Mouse (Mus musculus) heart, adult 9 months (tissue): ENCODE data around the gene Arl4a.

Source experiments
- DNase-seq, 2 experiments: peaks; one replicate each; pipeline ENCODE4 v3.0.0; 2022; ENCODE audit warnings: low spot score in 2 of 2

The Arl4a gene

DNA sequence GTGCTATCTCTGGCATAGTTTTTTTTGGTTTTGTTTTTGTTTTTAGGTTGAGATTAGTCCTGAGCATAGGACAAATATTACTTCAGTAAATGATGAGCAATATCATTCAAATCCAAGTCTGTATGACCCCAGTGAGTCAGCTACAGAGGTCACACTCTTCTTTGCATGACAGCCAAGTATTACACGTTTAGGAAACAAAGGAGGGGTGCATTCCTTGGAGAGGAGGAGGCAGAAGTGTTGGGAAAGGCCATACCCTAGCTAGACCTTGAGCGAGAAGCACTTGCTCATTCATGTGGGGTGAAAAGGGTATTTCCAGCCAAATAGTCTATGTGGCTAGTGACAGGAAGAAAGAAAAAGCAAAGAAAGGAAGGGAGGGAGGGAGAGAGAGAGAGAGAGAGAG is 28.0 kb downstream of the Arl4a start:
- no peak for DNase-seq

DNA sequence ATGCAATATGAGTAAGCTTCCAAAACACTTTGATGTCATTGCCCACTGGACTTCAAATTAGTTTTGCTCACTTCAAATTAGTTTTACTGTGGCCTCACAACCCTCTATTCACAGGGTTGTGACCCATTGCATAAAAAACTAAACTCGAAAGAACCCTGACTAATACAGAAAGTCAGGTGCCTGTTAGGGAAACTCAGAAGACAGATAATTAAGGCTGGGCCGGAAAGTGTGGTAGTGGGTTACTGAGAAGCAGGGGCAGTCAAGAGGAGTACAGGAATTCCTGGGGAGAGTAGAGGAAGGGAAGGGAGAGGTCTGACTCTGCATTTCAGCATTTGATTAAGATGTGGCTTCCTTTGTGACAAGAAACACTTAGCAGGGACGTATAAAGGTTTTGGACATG is 29.4 kb downstream of the Arl4a start:
- DNase-seq = no peak

DNA sequence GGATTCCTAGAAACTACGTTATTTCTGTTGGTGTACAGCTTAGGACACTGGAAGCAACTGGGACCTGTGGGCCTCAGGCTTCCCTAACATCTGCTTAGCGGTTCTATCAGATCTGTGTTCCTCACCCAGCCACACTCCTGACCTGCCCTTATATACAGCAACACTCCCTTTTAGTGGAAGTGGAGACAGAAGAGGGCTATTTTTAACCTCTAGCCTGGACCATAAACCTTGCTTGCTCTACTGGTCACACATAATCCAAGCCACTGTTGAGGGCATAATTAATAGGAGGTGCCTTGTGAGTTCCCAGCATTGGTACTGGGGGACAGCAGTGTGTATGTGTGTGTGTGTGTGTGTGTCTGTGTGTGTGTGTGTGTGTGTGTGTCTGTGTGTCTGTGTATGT is 33.1 kb downstream of the Arl4a start:
- DNase-seq = no peak

DNA sequence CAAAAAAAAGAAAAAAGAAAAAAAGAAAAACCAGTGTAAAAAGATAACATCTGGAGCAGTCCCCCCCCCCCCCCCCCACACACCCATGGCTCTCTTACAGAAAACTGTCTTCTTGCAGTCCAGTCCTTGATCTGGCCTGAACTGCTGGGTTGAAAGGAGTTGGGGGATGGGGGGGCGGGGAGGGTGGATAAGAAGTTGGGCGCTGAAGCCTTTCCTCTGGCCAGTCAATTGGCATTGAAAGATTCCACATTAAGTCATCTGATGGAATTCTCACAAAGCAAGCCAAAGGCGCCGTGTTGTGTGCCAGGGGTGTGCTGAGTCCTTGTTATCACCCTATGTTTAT is 39.0 kb downstream of the Arl4a start:
- no peak for DNase-seq

DNA sequence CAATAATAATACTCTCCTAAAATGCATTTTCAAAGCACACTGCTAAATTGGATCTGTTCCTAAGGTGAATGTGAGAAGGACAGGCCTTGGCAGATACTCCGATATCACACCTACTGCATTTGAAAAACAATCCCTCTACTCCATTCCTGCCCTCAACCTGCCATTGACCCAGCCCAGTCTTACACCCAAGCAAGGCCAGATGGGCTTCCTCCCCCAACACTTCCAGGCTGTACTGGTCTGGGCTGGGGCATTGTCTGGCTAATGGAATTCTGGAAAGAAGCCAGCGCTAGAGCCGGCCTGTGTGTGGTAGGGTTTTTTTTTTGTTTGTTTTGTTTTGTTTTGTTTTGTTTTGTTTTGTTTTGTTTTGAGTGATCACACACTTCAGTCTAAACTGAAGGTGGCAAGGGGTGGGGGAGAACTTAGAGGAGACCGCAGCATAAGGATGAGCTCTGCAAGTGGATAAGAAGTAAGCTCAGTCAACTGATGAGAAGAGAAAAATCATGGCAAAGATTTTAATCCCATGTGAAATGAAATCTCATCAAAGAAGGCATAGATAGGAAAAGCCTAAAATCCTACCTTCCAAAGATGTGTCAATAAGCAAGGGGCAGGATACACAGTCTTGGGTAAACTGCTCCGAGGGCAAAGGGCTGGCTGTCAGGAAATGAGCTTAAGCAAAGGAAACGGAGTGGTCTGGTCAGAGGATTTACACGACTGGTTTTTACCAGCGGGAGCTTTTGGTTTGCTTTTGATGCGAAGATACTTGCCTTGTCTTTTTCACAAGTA is 39.6 kb downstream of the Arl4a start:
- peak; percentile 21 to 48 for DNase-seq

DNA sequence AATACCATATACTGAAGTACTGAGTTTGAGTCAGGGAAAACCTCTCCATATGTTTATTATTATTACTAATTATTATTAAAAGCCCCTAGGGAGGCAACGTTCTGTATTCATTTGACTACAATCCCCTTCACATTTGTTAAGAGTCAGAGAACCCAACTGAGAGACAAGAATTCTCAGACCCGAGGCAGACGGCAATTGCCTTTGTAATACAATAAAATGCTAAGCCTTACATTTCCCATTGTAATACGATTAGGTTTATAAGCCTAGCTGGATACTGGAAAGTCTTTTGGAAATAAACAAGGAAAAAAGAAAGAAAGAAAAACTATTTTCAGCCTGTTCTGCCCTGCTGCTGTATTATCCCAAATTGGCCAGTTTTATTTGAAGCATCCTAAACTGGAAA is 40.2 kb downstream of the Arl4a start:
- DNase-seq = no peak

DNA sequence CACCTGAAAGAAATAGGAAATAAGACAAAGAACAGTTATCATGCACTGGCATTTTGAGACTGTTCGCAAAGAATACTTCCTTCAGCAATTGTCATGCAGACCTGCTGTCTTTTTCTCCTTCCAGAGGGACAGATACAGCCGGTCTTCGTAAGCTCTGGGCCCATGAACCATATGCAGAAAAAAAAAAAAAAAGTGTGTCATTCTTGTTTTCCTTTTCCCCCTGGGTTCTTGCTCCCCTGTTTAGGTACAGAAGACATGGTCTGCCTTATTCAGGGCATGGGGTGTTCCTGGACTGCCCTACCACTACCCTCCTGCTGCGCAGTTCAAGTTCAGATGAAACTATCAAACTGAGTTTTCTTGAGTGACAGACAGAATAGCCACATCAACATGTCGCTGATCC is 41.8 kb downstream of the Arl4a start:
- no peak for DNase-seq

DNA sequence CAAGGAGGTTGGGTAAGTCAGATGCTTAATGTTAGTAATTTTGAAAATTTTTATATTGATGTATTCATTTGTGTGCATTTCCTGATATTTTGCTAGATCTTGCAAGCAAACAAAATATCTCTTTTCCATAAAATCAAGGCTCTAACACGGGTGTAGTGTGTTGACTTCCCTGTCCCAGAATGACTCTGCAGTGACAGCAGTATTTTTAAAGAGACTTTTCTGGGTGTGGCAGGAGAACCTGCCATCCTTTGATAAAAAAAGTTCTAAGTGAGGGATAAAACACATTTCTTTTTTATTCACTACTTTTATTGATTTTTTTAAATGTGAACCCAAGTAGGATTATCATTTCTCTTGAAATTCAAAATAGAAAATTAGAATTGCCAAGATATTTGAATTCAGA is 42.2 kb downstream of the Arl4a start:
- DNase-seq = no peak

DNA sequence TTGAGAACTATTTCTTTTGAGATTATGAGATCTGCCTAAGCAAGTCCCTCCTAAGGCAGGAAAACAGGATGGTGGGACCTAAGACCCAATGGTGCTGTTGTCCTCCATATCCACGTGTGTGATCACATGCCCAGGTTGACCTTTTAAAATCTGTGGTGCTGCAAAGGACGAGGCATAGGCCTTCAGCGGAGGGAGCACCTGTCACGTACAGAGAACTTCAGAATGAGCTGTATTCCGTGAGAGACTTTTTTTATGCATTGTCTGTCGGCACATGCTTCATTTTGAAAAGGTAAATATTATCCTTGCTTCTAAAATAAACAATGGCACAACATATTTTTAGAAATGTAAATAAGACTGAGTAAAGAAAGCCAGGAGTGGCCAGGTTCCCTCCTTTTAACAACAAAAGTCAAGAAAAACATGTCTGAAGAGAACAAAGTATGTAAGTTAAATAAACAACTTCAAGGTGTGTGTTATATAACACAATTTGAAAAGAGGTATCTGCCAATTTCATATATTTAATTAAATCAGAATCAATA is 45.0 kb downstream of the Arl4a start:
- no peak for DNase-seq

DNA sequence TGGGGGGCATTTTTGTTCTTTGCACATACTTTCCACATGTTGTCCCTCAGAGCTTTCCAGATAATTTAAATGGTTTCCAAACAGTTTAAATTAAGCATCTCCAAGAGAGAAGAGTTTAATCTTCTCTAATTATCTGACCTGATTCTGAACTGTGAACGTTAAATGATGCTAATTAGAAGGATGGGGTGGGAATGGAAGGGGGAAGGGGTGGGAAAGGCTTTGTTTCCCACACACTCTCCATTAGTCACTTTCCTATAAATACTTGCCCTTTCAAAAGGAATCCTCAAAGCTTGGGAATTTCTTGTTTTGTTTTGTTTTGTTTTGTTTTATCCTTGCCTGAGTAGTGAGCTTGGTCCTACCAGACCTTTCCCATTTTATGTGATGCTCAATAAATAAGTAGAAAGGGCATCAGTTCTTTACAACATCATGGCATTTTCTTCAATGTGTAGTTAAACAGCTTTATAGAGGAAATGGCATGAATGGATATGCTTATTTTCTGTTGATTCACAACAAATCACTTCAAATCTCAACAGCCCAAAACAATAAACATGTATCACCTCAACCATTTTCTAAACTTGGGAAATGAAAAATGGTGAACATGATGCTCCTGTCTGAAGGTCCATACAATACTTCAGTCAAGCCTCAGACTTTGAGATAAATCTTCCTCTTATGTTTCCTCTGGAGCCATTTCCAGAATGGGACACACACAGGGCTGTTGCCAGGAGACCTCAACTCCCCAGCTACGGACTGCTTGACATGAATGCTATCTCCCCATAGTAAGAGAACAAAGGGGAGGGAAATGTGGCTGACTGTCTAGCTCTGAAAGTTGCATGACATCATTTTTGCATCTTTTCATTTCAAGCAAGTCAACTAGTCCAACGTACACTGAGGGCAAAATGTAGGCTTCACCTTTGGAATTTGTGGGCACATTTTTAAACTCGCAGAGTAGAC is 46.7 kb downstream of the Arl4a start:
- DNase-seq = no peak

DNA sequence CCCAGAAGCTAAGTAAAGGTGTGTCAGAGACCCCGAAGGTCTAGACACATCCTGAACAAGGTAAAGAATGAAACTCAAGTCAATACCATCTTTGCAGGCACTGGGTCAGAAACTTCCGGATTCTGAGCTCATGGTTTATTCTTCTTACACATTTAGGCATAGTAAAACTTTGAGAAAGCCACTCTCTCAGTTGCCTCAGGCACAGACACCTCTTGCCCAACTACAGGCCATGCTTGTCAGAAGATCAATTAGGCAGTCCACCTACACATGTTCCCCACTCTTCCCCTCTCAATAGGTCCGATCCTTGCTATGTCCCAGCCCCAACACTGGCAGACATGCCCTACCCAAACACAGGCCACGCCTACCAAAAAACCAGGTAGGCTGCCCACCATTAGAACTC is 48.7 kb downstream of the Arl4a start:
- DNase-seq = no peak

DNA sequence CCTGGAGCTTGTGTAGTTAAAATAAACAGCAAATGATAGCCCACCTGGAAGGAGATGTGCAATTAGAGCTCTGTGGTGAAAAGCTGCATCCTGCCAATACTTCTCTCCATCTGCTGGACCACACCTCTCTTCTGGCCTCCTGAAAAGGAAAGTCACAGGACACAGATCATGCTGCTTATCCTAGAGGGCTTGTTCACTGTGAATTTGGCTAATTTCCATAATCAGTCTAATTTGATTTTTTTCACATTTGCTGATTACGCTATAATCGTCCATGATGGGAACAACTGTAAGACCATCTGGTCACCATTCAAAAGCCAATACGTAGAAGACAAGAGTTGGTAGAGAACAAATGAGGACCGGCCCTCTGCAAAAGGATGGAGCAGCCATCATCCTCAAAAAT is 50.6 kb downstream of the Arl4a start:
- no peak for DNase-seq

DNA sequence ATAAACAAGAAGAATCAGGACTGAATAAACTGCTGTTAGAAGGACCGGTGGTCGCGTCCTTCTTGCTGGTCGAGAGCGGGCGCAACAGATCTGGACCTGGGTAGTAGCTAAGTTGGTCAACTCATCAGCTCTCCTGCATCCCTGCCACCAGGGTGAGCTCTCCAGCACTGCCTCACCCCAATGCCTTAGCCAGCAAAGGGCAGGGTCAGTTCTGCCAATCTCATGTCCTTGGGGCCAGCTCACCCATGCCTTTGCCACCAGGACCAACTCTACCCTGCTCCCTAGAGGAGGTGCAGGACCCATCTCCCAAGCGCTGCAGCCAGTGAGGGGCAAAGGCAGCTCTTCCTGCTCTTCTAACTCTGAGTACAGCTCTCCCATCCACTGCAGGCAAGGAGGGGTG is 52.2 kb downstream of the Arl4a start:
- DNase-seq = no peak

DNA sequence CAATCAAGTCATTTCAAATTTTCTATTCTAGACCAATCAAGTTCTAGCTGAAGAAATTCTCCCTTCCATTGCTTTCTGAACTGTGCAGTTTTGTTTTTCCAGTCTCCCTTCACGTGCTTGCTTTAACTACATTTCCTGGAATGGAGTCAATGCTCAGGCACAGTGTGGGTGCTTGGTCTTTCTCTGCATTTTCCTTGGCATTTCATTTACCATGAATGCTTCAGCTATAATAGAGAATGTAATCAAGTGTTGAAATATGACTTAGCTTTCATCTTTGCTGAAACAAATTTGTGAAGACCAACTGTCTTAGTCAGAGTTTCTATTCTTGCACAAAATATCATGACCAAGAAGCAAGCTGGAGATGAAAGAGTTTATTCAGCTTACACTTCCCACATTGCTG is 58.0 kb downstream of the Arl4a start:
- DNase-seq = no peak

DNA sequence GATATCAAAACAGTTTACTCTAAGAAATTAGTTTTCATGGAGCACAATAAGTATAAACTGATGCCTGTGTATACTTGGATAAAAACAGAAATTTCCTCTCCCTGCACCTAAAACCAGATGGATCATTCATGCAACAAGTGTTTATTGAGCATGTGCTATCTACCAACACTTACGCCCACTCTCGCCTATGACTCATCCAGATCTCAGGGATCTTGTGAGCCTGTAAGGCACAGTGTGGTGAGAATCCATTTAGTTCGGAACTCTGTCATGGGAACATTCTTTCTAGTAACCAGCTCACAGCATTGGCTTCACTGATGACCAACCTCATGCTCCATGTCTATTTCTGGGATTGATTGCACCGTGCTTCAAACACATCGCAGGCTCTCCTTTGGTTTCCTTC is 58.8 kb downstream of the Arl4a start:
- no peak for DNase-seq

DNA sequence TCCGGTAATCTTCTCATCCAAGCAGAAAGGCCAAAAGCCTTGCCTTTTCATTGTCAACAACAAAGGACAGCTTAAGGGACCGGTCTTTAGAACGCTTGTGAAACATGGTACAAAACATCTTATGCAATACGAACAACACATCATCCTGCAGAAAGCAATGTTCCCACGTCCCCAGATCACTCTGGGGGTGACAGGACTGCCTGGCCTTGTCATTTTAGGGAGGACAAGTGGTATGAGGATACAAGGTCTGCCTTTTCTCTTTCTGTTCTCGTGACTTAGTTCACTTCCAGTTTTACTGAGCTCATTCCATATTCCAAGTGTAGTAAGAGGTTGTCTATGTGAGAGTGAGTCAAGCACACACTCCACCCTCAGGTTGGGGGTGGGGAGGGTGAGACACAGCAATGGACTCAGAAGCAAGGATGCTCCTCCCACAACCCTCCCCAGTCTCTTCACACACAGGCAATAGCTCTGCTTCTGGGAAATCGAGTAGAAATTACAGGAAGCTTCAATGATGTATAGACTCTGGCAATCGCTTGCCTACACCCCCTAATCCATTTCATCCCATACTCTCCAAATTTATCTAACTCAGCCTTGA is 59.7 kb downstream of the Arl4a start:
- DNase-seq = no peak

DNA sequence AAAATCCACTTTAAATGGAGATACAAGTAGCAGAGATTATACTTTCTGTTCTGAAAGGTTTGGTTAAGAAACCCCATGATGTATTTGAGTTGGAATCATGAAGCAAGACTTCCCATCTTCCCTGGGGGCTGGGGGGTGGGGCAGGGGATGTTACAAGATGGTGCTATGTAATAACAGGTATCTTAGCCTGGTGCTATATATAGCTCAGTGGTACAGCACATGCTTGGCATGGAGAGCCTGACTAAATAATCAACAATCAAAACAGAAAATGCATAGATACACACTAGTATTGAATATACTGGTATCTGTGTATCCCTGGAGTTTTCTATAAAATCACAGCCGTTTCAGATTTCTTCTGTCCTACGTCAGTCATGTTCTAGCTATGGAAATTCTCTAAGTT is 61.4 kb downstream of the Arl4a start:
- DNase-seq = no peak

DNA sequence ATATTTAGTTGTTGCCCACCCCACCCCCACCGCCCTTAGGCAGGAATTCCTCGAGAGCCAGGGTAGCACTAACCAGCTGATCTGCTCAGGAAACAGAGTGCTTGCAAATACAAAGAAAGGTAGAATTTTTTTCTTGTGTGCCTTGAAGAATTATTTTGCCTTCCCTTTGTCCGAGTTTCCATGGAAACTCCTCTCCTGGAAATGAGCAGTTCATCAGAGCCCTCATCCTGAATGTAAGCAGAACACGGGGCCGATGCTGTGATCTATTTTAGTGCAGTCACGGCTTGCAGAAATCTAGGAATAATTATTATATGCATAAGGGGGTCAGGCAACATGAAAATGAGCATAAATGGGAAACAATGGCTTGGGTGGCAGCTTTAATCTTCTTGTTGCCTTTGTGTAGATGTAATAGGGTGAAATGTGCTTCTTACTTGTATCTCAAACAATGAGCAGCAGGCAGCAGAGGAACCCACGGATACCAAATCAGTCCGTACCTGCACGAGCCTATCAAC is 61.9 kb downstream of the Arl4a start:
- no peak for DNase-seq

DNA sequence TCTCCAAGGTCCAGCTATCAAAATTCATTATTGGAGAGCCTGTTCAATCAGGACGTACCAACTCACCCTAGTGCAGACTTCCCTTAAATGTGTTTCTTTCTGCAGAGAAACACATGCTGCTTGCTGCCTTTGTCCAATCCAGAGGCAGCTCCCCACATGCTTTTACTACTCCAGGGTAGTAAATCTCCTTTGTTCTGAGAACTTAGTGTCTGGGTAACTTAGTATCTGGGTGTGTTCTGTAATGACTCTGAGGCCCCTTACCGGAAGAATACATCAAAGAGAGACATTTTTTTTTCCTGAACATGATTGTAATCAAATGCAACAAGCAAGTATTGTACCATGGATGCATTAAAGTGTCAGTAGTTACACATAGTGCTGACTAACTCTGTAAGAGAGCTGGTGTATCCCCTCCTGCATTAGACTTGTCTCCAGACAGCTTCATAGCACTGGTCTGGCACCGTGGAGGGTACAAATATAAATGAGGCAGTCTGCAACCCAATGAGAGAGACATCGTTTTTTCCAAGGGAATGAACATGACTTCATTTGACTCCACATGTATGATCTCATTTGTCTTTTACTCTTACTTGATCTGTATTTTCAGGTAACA is 62.7 kb downstream of the Arl4a start:
- DNase-seq = no peak

DNA sequence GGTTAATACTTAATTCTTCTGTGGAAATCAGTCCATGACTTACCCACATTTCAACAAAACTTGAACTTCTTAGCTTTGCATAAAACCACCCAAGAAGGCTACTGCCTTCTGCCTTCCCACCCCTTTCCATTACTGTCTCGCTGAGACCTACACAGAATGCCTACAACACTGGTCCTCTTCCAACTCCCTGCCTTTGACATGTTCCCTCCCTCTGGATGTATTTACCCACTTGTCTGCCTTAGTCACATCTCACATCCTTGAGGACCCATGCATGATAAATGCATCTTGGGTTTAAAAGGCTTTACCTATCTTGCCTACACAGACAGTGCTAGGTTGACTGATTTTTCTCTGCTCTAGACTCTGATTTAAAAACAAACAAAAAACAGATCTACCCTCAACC is 63.6 kb downstream of the Arl4a start:
- DNase-seq = no peak

DNA sequence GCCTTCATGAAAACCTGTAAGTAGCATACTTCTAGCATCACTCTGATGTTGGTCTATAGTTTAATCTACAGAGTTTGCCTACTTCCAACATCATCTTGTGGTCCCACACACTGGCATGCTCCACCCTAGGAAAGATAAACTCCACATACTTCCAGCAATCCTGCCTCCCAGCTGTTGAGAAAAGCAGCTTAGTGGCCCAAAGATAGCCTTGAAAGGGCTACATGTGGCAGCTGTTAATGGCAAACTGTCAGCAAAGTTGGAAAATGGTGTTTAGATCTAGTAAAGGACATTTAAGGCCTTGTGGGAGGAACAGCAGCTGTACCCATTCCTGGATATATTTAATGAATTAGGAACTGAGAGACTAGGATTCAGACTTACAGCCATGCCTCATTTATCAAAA is 68.3 kb downstream of the Arl4a start:
- no peak for DNase-seq

DNA sequence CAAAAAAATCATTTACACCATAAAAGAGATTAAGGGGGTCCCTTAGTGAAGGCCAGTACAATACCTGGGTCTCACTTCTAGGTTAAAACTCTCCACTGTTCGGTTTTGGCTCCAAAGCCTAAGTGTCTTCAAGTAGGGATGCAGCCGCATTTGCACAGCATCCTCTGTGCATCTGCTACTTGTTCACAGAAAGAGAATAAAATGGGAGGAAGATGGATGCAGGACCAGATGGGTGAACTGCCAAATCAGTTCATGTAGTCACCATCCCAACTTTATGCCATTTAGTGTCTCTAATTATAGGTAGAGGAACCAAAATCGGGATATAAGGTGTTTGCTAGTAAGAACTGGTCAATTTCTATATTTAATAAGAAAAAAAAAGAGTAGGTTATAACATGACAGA is 69.7 kb downstream of the Arl4a start:
- DNase-seq = no peak
